Mouse (Mus musculus): ENCODE data around the gene Piwil4.

The Piwil4 gene

GRCm38 (mm10) chr9:14654010-14654409, 86.5 kb downstream of the Piwil4 start:
- no peak for TF ChIP-seq GATA4 (IDR thresholded peaks at IDR 0.05; ENCODE audit: insufficient replicate concordance, low read length)

GRCm38 (mm10) chr9:14652761-14653160, 87.8 kb downstream of the Piwil4 start:
- no peak for TF ChIP-seq GATA4 (IDR thresholded peaks at IDR 0.05; ENCODE audit: insufficient replicate concordance, low read length)

- no peak for TF ChIP-seq GATA4 (IDR thresholded peaks at IDR 0.05; ENCODE audit: insufficient replicate concordance, low read length)
Observed at GRCm38 (mm10) chr9:14647849-14648248, 92.7 kb downstream of the Piwil4 start.

GRCm38 (mm10) chr9:14646641-14647040, 93.9 kb downstream of the Piwil4 start:
- TF ChIP-seq GATA4 (IDR thresholded peaks at IDR 0.05; ENCODE audit: insufficient replicate concordance, low read length), result no peak
